In genomic region chr10:53597121-53597881, GRCm38 (mm10) we compare ENCODE assay signal across 8 mouse cellular contexts. TPM values are rescaled to one million over a fixed set of nuclear protein-coding genes. Genes with fewer than 3 reads are reported as not detected.
DNase-seq lines count a peak whose midpoint lies in the region; ATAC-seq and TF ChIP-seq lines count a peak whose summit lies in the region.

No protein-coding gene starts in this region.

- peak overlapping the region; percentile 84 for H3K27ac ChIP-seq in left cerebral cortex, adult 2 months
- peak overlapping the region; percentile 99 for H3K27ac ChIP-seq in forebrain, embryonic 13.5 days
- peak overlapping the region; percentile 99 for H3K27ac ChIP-seq in lung, embryonic 16.5 days (ENCODE audit: low read length)
- peak overlapping the region; percentile 83 for H3K27ac ChIP-seq in thymus, adult 2 months (ENCODE audit: control insufficient read depth, insufficient read depth, low read length)

- H3K4me2 ChIP-seq in forebrain, embryonic 13.5 days, result peak overlapping the region; percentile 71
- H3K4me2 ChIP-seq in lung, embryonic 16.5 days (ENCODE audit: low read depth, low read length), result peak overlapping the region; percentile 59

- peaks cover 6% of the 10 kb centered on the region for H3K36me3 ChIP-seq in forebrain, embryonic 13.5 days (ENCODE audit: poor library complexity, severe bottlenecking)
- H3K36me3 ChIP-seq in lung, embryonic 16.5 days (ENCODE audit: control insufficient read depth, insufficient read depth, low read length), result peaks cover 4% of the 10 kb centered on the region; the same call in 1 of the 2 replicates
- H3K36me3 ChIP-seq in thymus, adult 2 months (ENCODE audit: control insufficient read depth, insufficient read depth, low read length), result peaks cover 7% of the 10 kb centered on the region; the same call in 1 of the 2 replicates

- no peaks in the 10 kb centered on the region for H3K9me3 ChIP-seq in forebrain, embryonic 13.5 days (replicated peaks)
- no peaks in the 10 kb centered on the region for H3K9me3 ChIP-seq in lung, embryonic 16.5 days (ENCODE audit: control insufficient read depth, low read length)

- no peaks in the 10 kb centered on the region for H3K27me3 ChIP-seq in forebrain, embryonic 13.5 days
- H3K27me3 ChIP-seq in lung, embryonic 16.5 days (ENCODE audit: control insufficient read depth, insufficient read depth, low read depth, low read length), result no peaks in the 10 kb centered on the region
- no peaks in the 10 kb centered on the region for H3K27me3 ChIP-seq in thymus, adult 2 months (ENCODE audit: control insufficient read depth, insufficient read depth, low read length)

- peak overlapping the region; percentile 97 for H3K9ac ChIP-seq in forebrain, embryonic 13.5 days
- H3K9ac ChIP-seq in lung, embryonic 16.5 days (ENCODE audit: low read length), result peak overlapping the region; percentile 95

- no peak for TF ChIP-seq CTCF in left cerebral cortex, adult 2 months (IDR thresholded peaks at IDR 0.05)
- TF ChIP-seq CTCF in thymus, adult 2 months (IDR thresholded peaks at IDR 0.05; ENCODE audit: borderline replicate concordance, control insufficient read depth, extremely low read depth, insufficient read depth, low read length, poor library complexity), result 0 out of 2 replicates have a peak, but pooled peaks have one; percentile 30

- no peak for TF ChIP-seq POLR2A in thymus, adult 2 months (IDR thresholded peaks at IDR 0.05; ENCODE audit: control insufficient read depth, extremely low read depth, insufficient read depth, low read length, poor library complexity)

- DNase-seq in left cerebral cortex, adult 2 months (ENCODE audit: extremely low spot score in 1 of 2, low spot score in 2 of 2), result peak; percentile 54
- no peak for DNase-seq in left cerebral cortex, adult 8-10 months (ENCODE audit: low spot score in 2 of 2)
- DNase-seq in heart, postnatal 14 days, result peak; percentile 57 to 69
- DNase-seq in kidney, postnatal 4 days, result peak; percentile 63 to 80
- DNase-seq in ovary, adult 18-20 months (ENCODE audit: low spot score), result peak; percentile 7
- DNase-seq in thymus, adult 2 months, result peak; percentile 53

- peak overlapping the region; percentile 67 for H3K4me3 ChIP-seq in left cerebral cortex, adult 2 months
- peak overlapping the region; percentile 93 for H3K4me3 ChIP-seq in forebrain, embryonic 13.5 days
- H3K4me3 ChIP-seq in lung, embryonic 16.5 days (ENCODE audit: low read length), result peak overlapping the region; percentile 97
- peak overlapping the region; percentile 92 for H3K4me3 ChIP-seq in thymus, adult 2 months (ENCODE audit: control insufficient read depth, insufficient read depth, low read length)

- 0% methylated on average over 71 of the region's 99 CpGs for WGBS in forebrain, embryonic 13.5 days
- under 1% methylated on average over 76 of the region's 99 CpGs for WGBS in lung, embryonic 16.5 days
- WGBS in thymus, adult 2 months, result under 1% methylated on average over 99 of the region's 99 CpGs

- intact Hi-C loops in left cerebral cortex, adult 2 months (cut with DNase I), result loop anchor here (2.0 kb wide), 2 partner anchors 32 to 248 kb away; no protein-coding TSS in a partner anchor
- intact Hi-C loops in heart, postnatal 14 days (cut with DNase I), result loop anchor here (2.0 to 10.0 kb wide), 2 partner anchors 32 to 252 kb away; no protein-coding TSS in a partner anchor

- ATAC-seq in forebrain, embryonic 13.5 days, result peak; percentile 19
- ATAC-seq in lung, embryonic 16.5 days (ENCODE audit: low read depth), result peak; percentile 19

- H3K4me1 ChIP-seq in forebrain, embryonic 13.5 days, result peaks cover 39% of the 10 kb centered on the region
- peaks cover 13% of the 10 kb centered on the region for H3K4me1 ChIP-seq in lung, embryonic 16.5 days (replicated peaks; ENCODE audit: control insufficient read depth, insufficient read depth, low read length)
- peaks cover 7% of the 10 kb centered on the region for H3K4me1 ChIP-seq in thymus, adult 2 months (replicated peaks; ENCODE audit: control insufficient read depth, insufficient read depth, low read length)

RNA-seq across cellular contexts. Expression of gene Asf1a, which starts 0.7 kb away (rescaled TPM):
- 10 to 100 TPM; 20.6 to 26.7 TPM for total RNA-seq in left cerebral cortex, adult 2 months (2021)
- 10 to 100 TPM; 22.3 to 25.6 (median 23.3) TPM for total RNA-seq in left cerebral cortex, adult 8-10 months (2022)
- 135 and 148 TPM in 2 replicates for polyA plus RNA-seq in forebrain, embryonic 13.5 days (2015; fragmentation: Nextera tagmentation; extraction: Ambion mirVana)
- 10 to 100 TPM; 27.9 to 30.9 TPM for total RNA-seq in heart, postnatal 14 days (2021)
- 104 and 105 TPM in 2 replicates for polyA plus RNA-seq in lung, embryonic 16.5 days (2015; fragmentation: Nextera tagmentation; extraction: Ambion mirVana)
- 12.2 and 12.5 TPM in 2 replicates for polyA plus RNA-seq in thymus, adult 2 months (2012; rRNA removed)

RNA-seq across cellular contexts. Expression of gene Mcm9, which starts 32.9 kb away (rescaled TPM):
- total RNA-seq in left cerebral cortex, adult 2 months (2021), result 1 to 10 TPM; 5.6 to 6.0 TPM
- 10 to 100 TPM in 1 of 4 experiments, 1 to 10 TPM in 3; 6.6 to 10.7 (median 7.0) TPM for total RNA-seq in left cerebral cortex, adult 8-10 months (2022)
- polyA plus RNA-seq in forebrain, embryonic 13.5 days (2015; fragmentation: Nextera tagmentation; extraction: Ambion mirVana), result 13.5 and 14.5 TPM in 2 replicates
- 1 to 10 TPM; 4.2 to 4.7 TPM for total RNA-seq in heart, postnatal 14 days (2021)
- 6.9 and 9.6 TPM in 2 replicates for polyA plus RNA-seq in lung, embryonic 16.5 days (2015; fragmentation: Nextera tagmentation; extraction: Ambion mirVana)
- 8.4 and 11.0 TPM in 2 replicates for polyA plus RNA-seq in thymus, adult 2 months (2012; rRNA removed)

Comparison
In these comparisons a context has a peak if more than half of its experiments do, and no peak if none do; other contexts are left out.
1. DNase-seq: peak in left cerebral cortex, adult 2 months (2 of 2), heart, postnatal 14 days (2 of 2), kidney, postnatal 4 days (2 of 2), ovary, adult 18-20 months (single experiment) and thymus, adult 2 months (single experiment); none in left cerebral cortex, adult 8-10 months (0 of 2).
2. Peak in every context shown above with its lines, with median percentiles within 50 percentile points of each other: H3K27ac ChIP-seq and H3K4me3 ChIP-seq.